Mouse (Mus musculus): ENCODE data around the gene Hoxa5.
A peak's percentile ranks its signal among the peaks of the same experiment; 100 is the strongest.

Gene Hoxa5

GRCm38 (mm10) chr6:52204050-52204752 is at the start of gene Hoxa5:
TSS of gene Hoxa5 (minus strand) at chr6:52204587.
- DNase-seq (ENCODE audit: low read depth, low spot score): peak; percentile 95

GRCm38 (mm10) chr6:52253511-52254500 is 49.4 kb upstream of the Hoxa5 start:
- no peak for DNase-seq (ENCODE audit: low read depth, low spot score)

- no peak for DNase-seq (ENCODE audit: low read depth, low spot score)
These were observed 48.5 kb upstream of the Hoxa5 start for GRCm38 (mm10) chr6:52252775-52253376.

GRCm38 (mm10) chr6:52252016-52252774 is 47.8 kb upstream of the Hoxa5 start:
- no peak for DNase-seq (ENCODE audit: low read depth, low spot score)

- no peak for DNase-seq (ENCODE audit: low read depth, low spot score)
These were observed 46.9 kb upstream of the Hoxa5 start for GRCm38 (mm10) chr6:52251177-52251879.

- no peak for DNase-seq (ENCODE audit: low read depth, low spot score)
These were observed 45.4 kb upstream of the Hoxa5 start for GRCm38 (mm10) chr6:52249826-52250225.

GRCm38 (mm10) chr6:52249415-52249738 is 45.0 kb upstream of the Hoxa5 start:
- DNase-seq (ENCODE audit: low read depth, low spot score): no peak

- DNase-seq (ENCODE audit: low read depth, low spot score): no peak
These were observed 44.4 kb upstream of the Hoxa5 start for GRCm38 (mm10) chr6:52248638-52249414.

- DNase-seq (ENCODE audit: low read depth, low spot score): no peak
These were observed 43.6 kb upstream of the Hoxa5 start for GRCm38 (mm10) chr6:52247766-52248637.

- no peak for DNase-seq (ENCODE audit: low read depth, low spot score)
These were observed 42.5 kb upstream of the Hoxa5 start for GRCm38 (mm10) chr6:52246916-52247315.

GRCm38 (mm10) chr6:52246403-52246803 is 42.0 kb upstream of the Hoxa5 start:
- no peak for DNase-seq (ENCODE audit: low read depth, low spot score)

GRCm38 (mm10) chr6:52245757-52246142 is 41.4 kb upstream of the Hoxa5 start, which contains the start of gene Hoxa11:
TSS of gene Hoxa11 (minus strand) at chr6:52245810.
- no peak for DNase-seq (ENCODE audit: low read depth, low spot score)

GRCm38 (mm10) chr6:52245040-52245756 is 40.8 kb upstream of the Hoxa5 start:
- DNase-seq (ENCODE audit: low read depth, low spot score): no peak

GRCm38 (mm10) chr6:52244471-52245039 is 40.2 kb upstream of the Hoxa5 start:
- no peak for DNase-seq (ENCODE audit: low read depth, low spot score)

- no peak for DNase-seq (ENCODE audit: low read depth, low spot score)
These were observed 39.3 kb upstream of the Hoxa5 start for GRCm38 (mm10) chr6:52243681-52244121.

GRCm38 (mm10) chr6:52242801-52243332 is 38.5 kb upstream of the Hoxa5 start:
- no peak for DNase-seq (ENCODE audit: low read depth, low spot score)

GRCm38 (mm10) chr6:52241001-52241621 is 36.7 kb upstream of the Hoxa5 start:
- DNase-seq (ENCODE audit: low read depth, low spot score): no peak
